Mouse (Mus musculus) stomach, postnatal 0 days (tissue): ENCODE measurements at regions not wholly inside any gene's neighbourhood (a gene's known extent, or its start where the extent isn't known, plus 50 kb on each side); places are given as distances from the start of the nearest gene placed in this dataset.

Experiments used
- CTCF ChIP-seq: IDR thresholded peaks from 2 replicates; pipeline ENCODE4 v1.5.1; 2016; ENCODE audit warnings: antibody characterized with exemption, low read depth, mild to moderate bottlenecking, moderate library complexity
- EP300 ChIP-seq: optimal IDR thresholded peaks from 2 replicates; pipeline ENCODE3; 2016; ENCODE audit warnings: antibody characterized with exemption

- TF ChIP-seq CTCF (no peak), EP300 (no peak)
Observed at GRCm38 (mm10) chr15:31989093-31989492, 188.0 kb upstream of the Tas2r119 start.
